Mouse (Mus musculus) telencephalon, adult 2 months (tissue): ENCODE measurements around the gene Dusp15.

Experiments
- DNase-seq: peaks from one replicate; pipeline ENCODE4 v3.0.0-alpha.2; 2011; ENCODE audit warnings: low read depth, low spot score

Gene Dusp15

GRCm38 (mm10) chr2:152951065-152951849 is at the start of gene Dusp15:
TSS of gene Dusp15 (minus strand) at chr2:152951698.
- no peak for DNase-seq

- no peak for DNase-seq
These were observed 45.5 kb upstream of the Dusp15 start for GRCm38 (mm10) chr2:152997046-152997445.

- no peak for DNase-seq
These were observed 40.0 kb upstream of the Dusp15 start for GRCm38 (mm10) chr2:152991529-152991928.

GRCm38 (mm10) chr2:152985582-152985981 is 34.1 kb upstream of the Dusp15 start:
- DNase-seq, result no peak

DNA sequence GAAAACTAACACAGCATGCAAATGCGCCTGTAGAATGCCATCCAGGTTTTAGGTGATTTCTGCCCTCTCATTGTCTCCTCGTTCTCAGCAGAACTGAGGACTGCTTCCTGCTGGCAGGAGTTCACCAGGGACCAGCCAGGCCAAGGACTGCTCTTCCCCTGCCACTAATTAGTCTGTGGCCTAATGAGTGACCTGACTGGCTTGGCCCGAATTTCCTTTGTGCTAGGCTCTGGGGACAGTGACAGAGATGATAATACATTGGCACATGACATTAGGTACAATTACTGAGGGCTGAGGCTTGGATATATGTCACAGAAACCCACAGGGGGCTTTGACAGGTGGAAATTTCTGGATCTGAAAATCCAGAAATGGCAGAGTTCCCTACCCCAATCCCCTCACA is 25.5 kb upstream of the Dusp15 start:
- no peak for DNase-seq

DNA sequence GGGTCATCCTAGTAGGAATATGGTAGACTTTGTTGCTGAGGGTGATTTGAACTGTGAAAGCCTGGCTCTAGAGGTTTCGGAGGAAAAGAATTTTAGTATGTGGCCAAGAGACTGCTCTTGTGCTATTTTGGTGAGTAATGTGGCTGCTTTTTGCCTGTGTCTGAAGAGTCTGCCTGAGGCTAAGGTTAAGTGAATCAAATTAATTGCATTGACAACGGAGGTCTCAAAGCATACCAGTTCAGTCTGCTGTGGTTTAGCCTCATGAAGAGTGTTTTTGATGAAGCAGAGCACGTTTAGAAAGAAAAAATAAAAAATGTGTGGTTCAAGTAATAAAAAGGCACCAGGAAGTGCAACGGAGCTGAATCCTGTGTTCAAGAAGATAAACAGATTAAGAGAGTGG is 14.1 kb upstream of the Dusp15 start:
- DNase-seq, result no peak

DNA sequence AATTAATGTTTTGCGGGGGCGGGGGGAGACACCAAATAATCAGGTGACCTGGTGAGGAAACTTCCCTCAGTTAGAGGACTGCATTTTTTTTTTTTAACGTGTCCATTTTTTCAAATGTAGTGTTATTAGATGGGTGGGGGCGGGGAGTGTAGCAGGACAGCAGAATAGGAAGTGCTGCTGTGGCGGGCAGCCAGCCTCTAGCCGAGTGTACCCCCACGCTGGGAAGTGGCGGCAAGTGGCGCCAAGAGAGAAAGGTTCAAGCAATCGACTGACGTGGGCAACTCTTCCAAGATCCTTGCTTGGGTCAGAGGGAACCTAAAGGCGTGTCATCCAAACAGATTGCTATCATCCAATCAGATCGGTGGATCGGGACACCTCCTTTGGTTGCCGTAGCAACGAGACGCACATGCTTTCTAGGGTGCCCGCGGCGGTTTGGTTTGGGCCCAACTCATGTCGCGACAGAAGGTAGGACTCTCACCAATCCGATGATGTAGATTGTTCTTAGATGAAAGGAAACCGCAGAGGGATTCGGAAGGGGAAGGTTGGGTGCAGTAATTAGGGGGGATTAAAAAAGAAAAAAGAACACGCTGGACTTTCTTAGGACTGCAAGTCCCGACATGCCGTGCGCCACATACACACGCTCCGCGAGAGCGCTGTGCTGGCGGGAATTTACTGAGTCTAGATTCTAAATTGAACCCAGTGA is 10.7 kb upstream of the Dusp15 start, which contains the start of gene Ttll9:
Gene Ttll9, plus strand, starts transcription at position 395 of the 703 bp plus-strand sequence.
- DNase-seq, result peak; percentile 89

GRCm38 (mm10) chr2:152958116-152958515 is 6.6 kb upstream of the Dusp15 start:
- no peak for DNase-seq

GRCm38 (mm10) chr2:152951850-152952720 is 587 bp upstream of the Dusp15 start:
- no peak for DNase-seq

DNA sequence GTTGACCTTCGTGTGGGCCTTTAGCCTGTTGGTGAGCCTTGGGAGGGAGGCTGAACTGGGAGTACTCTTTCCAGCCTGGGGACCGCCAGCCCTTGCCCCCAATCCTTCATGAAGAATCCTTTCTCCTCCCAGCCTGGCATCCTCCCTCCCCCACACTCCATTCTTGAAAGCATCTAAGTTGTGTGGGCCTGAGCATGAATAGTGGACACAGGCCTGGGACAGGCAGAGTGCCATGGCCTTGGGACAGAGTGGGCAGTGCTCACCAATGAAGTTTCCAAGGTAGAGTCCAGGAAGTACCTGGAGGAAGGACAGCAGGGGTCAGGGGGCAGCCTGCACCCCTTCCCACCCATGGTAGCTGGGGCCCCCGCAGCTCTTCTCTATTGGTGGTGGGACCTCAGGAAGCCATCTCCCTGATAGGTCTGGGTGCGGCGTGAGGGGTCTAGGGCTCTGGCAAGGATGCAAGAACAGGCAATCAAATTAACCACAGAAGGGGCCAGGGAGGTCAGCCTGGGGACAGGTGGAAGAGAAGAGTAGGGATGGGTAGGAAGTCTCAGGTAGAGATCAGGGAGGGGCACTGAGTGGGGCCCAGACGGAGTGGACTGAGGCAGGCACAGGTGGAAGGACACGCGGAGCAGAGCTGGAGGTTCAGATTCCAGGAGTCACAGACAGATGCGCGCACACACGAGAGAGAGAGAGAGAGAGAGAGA is 987 bp downstream of the Dusp15 start:
- DNase-seq, result no peak

GRCm38 (mm10) chr2:152948438-152949020 is 3.0 kb downstream of the Dusp15 start:
- no peak for DNase-seq

- DNase-seq, result no peak
These were observed 4.4 kb downstream of the Dusp15 start for GRCm38 (mm10) chr2:152947098-152947497.

DNA sequence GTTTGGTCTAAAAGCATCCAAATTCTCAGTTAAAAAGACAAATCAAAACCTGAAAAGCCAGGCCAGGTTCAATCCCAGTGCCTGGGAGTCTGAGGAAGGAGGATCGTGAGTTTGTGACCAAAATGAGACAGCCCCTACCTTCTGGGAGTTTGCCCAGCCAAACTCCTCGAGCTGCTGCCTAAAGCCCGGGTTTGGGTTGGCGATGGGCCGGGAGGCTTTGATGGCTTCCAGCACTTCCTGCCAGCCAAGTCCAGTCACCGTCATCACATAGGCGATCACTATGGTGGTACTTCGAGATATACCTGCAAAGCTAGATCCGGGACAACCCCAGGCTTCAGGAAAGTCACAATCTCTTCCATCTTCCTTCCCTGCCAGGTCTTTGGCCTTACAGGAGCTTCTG is 7.5 kb downstream of the Dusp15 start:
- DNase-seq, result no peak

- DNase-seq, result no peak
These were observed 7.9 kb downstream of the Dusp15 start for GRCm38 (mm10) chr2:152943568-152943967.

GRCm38 (mm10) chr2:152942898-152943515 is 8.5 kb downstream of the Dusp15 start:
- no peak for DNase-seq

GRCm38 (mm10) chr2:152941776-152942175 is 9.7 kb downstream of the Dusp15 start:
- DNase-seq, result no peak

GRCm38 (mm10) chr2:152941106-152941505 is 10.4 kb downstream of the Dusp15 start:
- DNase-seq, result no peak

- DNase-seq, result no peak
These were observed 11.7 kb downstream of the Dusp15 start for GRCm38 (mm10) chr2:152939846-152940245.

GRCm38 (mm10) chr2:152933614-152934013 is 17.9 kb downstream of the Dusp15 start:
- no peak for DNase-seq

DNA sequence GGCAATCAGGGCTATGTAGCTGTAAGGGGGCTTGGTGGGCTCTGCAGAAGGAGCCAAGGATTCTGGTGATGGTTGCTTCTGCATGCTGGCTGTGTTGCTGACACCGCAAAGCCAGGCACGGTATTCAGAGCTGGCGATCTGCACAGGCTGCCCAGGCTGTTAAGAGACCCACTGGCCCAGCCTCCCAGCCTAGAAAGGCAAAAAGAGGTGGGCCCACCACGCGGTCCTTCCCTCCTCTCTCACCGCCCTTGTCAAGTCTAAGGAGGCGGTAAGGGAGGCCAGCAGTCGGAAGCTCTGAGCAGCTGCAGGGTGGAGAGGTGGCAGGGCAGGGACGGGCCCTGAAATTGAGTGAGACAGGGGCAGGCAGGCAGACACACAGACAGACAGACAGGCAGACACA is 18.4 kb downstream of the Dusp15 start, which contains the start of gene Foxs1:
Gene Foxs1, minus strand, starts transcription at position 161 of the 400 bp plus-strand sequence.
- no peak for DNase-seq
